Mouse (Mus musculus): ENCODE results near the gene Polm.
"Not testable (repeated sequence)": the region's sequence is repeated elsewhere in the genome, so short reads cannot be mapped to it uniquely, and the experiment has no call there.

Gene Polm

DNA sequence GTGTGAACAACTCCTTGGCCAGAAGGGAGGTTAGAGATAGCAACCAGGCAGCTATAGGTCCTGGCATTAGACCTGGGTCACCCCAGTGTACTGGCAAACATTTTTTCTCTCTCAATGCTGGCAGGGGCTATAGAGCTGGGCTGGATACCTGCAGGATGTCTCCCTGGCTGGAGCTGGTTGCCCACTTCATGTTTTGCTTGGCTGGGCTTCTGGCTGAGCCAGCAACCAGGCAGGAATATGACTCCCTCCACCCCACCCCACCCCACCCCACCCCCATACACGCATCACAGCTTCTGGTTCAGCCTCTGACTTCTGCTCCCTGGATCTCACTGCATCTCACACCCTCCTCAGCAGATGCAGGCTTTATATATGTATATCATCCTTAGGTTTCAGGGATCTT, 14.5 kb upstream of the Polm start:
- no peak for DNase-seq

DNA sequence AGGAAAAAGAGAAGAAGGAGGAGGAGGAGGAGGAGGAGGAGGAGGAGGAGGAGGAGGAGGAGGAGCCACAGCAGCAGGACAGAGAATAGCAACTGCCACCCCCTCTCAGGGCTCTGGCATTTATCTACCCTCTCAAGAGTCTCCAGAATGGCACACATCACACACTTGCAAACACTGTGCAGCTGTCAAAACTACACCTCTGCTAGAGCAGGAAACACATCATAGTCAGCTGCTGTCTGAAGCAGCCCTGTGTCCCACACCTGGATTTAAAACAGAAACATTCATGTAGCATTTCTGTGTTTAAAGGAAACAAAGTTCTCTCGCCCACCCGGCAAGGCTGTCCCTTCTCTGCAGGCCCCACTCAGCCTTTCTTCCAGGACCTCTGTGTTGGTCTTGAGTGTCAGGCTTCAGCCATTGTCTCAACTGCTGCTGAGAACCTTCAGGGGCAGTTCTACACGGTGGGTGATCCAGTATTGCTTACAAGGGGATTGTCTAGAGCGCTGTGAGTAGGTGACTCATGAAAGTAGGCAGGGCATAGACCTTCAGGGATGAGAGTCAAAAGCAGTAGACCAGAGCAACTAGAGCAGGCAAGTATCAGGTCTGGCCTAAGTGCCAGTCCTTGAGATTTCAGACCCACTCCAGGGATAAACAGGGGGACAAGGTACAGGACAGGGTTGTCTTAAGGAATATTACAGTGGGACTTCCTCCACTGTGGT, 13.4 kb upstream of the Polm start:
- peak; percentile 48 for DNase-seq

DNA sequence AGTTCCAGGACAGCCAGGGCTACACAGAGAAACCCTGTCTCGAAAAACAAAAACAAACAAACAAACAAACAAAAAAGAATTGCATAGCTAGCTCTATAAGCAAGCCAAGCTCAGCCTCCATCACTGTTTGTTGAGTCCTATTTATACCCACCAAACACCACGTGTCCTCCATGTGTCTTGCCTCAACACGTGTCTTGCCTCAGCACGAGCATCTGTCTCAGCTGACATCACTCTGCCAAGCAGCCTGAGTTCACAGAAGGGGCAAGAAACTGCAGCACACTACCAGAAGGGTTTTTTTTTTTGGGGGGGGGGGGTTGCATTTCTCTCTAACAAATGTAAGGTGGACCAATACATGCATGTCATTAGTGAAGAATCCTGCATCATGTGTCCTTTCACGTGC, 12.6 kb upstream of the Polm start:
- DNase-seq: peak; percentile 42

- no peak for DNase-seq
Observed at GRCm38 (mm10) chr11:5849316-5849715, 11.5 kb upstream of the Polm start.

DNA sequence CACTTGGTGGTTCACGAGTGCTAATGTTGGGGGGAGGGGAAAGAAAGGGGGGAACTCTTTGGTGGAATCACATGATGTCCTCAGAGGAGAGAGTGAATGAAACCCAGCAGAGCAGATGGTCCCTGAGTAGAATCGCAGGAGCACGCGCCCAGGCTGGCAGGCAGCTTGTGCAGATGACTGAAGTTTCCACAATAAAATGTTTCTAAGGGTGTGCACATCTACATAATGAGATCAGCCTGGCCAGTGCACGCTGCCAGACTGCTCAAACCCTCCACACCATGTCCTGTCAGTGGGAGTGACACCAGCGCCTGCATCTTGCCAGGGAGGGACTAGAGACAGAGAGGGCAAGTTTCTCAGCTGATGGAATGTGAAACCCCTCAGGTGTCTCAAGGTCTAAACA, 10.9 kb upstream of the Polm start:
- no peak for DNase-seq

GRCm38 (mm10) chr11:5846639-5847345, 9.0 kb upstream of the Polm start:
- no peak for DNase-seq

- no peak for DNase-seq
Observed at GRCm38 (mm10) chr11:5843131-5843530, 5.3 kb upstream of the Polm start.

DNA sequence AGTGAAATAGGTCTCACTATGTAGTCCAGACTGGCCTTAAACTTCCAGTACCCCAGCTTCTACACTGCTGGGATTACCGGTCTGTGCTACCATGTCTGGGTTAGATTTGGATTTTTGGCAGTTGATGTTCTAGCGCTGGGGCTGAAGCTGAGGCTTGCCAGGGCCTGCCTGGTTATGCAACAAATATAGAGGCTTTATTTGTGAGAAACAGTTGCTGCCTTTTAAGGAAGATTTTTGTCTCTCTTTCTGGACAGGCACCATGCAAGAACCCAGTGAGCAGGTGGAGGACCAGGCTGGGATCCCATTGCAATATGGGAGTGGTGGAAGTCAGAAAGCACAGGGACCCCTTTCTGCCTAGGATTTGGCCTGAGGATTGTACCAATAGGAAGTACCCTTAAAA, 3.9 kb upstream of the Polm start:
- DNase-seq: no peak

GRCm38 (mm10) chr11:5840346-5840745, 2.5 kb upstream of the Polm start:
- DNase-seq: no peak

DNA sequence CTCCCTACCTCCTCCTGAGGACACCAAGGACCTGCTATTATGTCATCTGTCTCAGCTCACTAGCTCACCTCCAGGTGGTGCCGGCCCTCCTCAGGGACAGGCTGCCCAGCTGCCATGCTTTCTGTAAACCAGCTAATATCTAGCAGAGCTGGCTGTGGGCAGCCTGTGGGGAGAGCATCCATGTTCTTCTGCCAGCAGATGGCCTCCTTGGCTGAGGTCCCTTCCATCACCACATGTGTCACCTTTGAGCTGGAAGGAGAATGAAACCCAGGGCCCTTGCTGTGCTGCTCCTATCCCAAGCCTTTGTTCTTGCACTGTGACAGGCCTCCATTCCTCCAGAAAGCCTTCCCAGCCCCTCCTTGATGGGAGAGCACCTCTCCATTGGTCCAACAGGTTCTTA, 1.7 kb downstream of the Polm start:
- DNase-seq: peak; percentile 51

DNA sequence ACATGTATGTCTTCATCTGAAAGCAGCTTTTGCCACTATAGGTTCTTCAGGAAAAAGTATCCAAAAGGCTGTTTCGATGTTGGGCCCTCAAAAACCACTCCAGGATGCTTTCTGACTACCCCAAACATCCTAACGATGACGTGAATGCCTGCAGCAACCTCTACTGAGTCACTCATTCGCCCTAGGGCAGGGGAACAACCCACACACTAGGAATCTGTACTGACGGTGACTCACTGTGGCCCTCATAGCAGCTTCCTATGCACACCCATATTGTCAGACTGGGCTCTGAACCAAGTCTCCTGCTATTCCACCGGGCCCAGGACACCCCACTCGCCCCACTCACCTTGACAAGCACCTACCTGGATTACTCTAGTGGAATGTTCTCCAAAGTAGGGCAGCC, 2.8 kb downstream of the Polm start:
- no peak for DNase-seq

DNA sequence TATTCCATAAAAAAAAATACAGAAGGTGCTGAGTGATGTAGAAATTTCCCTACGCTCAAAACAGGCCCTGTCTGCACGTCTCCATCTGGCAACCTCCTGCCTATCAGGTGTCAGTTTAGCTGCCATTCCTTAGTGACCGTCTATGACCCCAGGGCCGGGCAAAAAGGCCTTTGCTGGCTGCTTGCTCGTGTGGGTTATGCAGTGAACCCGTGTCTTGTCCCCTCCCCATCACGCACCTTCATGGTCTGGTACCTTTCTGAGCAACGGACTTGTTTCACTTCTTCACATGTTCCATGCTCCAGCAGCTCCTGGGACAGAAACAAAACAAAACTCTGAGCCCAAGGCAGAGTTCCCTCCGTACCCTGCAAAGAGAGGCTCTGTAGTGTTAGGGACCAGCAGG, 3.3 kb downstream of the Polm start:
- DNase-seq: no peak

GRCm38 (mm10) chr11:5829327-5829726, 8.5 kb downstream of the Polm start:
- DNase-seq: no peak

DNA sequence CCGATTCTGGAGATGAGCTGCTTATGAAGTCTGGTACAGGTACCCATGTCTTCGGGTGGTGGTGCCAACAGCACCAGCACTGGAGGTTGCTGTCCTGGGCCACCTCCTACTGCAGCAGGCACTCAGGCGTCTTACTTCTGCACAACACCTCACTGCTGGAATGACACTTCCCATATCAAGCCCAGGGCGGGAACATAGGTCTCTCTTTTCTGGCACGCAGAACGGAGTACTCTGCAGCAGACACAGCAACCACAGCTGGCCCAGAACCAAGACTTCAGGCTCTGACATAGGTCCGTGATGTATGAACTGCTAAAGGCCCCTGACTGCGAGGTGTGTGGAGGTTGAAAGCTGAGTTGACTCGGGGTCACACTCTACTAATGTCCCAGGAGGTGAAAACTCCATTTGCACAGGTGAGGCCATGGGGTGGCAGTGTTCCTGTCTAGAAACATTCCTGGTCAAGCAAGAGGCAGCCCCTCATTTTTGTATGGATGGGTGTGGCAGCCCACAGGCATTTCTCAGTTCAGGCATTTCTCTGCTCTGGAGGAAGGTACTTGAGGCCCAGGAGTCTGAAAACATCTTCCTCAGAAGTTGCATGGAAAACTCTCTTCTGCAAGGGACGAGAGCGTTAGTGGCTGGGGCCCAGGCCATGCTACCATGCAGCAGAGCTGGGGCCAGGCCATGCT, 9.2 kb downstream of the Polm start:
- no peak for DNase-seq

- DNase-seq: no peak
Observed at GRCm38 (mm10) chr11:5827931-5828330, 9.9 kb downstream of the Polm start.

DNA sequence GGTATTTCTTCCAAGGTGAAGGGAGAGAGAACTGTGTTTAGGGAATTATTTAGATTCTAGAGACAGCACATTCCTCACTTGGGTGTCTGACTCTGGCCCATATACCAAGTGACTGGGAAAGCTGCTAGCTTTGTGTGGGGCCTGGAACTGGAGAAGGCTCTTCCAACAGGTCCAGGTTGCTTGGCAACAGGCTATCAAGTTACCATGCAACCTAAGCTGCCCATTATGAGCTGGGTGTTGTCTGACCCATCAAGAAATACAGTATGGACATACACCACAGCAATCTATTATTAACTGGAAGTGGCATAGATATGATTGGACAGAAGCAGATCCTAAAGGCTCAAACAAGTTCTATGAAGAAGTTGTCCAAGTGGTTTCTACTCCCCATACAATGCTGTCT, 12.4 kb downstream of the Polm start:
- no peak for DNase-seq

DNA sequence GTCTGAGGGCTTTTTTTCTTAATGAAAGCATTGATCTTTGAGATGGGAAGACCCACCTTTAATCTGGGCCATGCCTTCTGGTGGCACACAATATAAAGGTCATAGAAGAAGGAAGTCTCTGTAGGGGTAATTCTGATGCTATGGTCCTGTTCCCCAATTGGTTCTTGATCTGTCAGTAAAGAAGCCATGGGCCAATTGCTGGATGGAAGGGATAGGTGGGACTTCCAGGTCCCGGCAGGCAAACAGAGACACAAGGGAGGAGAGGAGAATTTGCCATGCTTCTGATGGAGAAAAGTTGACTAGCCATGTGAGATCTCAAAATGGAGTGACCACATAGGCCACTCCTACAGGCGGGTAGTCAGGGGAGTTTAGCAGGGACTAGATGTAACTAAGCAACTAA, 18.6 kb downstream of the Polm start:
- DNase-seq: no peak

DNA sequence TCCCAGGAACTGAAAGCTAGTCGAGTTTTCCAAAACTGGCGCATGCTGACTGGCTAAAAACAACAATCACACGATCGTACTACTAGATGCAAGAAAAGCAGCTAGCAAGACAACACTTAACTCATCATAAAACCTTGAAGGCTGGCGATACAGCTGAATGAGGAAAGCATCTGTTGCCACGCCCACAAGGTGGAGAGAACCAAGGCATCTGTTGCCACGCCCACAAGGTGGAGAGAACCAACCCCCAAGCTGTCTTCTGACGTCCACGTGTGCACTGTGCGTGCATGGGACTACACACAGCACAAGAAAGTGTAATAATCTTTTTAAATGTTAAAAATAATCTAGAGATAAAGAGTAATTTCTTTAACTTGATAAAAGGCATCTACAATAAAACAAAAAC, 24.4 kb downstream of the Polm start:
- DNase-seq: no peak

- not testable (repeated sequence) for DNase-seq
Observed at GRCm38 (mm10) chr11:5809487-5809886, 28.3 kb downstream of the Polm start.

- DNase-seq: no peak
Observed at GRCm38 (mm10) chr11:5807956-5808355, 29.9 kb downstream of the Polm start.

GRCm38 (mm10) chr11:5805711-5806110, 32.1 kb downstream of the Polm start:
- DNase-seq: no peak

DNA sequence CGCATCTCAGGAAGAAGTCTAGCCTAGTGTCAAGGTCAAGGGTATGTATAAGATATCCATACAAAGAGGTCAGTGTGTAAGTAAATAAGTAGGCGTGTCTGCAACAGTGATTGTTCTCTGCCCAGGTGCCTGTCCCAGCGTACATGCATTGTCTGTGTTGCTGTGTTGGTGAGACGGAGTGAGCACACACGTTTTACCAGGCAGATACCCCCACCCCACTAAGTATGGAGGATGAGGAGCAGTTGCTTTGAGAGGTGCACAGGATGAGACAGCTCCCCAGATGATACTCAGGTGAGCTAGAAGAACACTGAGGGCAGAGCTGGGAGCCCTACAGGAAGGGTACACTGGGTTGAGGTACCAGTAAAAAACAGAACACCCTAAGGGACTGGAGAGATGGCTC, 33.6 kb downstream of the Polm start:
- DNase-seq: no peak

DNA sequence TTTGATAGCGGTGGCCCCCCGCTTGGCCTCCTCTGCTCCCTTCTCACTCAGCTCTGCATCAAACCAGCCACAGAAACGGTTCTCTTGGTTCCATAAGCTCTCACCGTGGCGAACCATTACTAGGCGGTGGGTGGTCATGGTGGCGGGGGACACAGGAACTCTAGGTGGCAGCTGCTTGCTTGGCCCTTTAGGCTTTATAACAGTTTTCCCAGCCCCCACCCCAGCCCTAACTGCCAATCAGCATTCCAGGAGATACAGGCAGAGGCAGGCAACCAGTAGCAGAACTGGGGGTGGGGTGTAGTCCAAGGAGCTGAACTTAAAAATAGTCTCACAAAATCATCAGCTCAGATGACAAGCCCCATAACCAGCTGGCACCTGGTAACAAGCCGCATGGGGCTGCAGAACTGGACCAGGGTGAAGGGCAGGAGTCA, 34.2 kb downstream of the Polm start, which contains the start of gene Pgam2:
Gene Pgam2, minus strand, starts transcription at position 183 of the 431 bp plus-strand sequence.
- DNase-seq: no peak

Measured in thymus, postnatal 4 days (tissue).